Comparison of ENCODE assay signal across 25 mouse cellular contexts in genomic region chr13:57169621-57170020, GRCm38 (mm10).
DNase-seq lines count a peak whose midpoint lies in the region; ATAC-seq lines count a peak whose summit lies in the region.
"Had no signal": no experiment of that assay in that cellular context is flagged by ENCODE, and none has a peak within 500 bp of the region (broad histone marks: within the 10 kb centered on the region; RNA-seq: fewer than 3 reads in every experiment).

No protein-coding gene starts in this region.

- H3K36me3 ChIP-seq in heart, embryonic 11.5 days (ENCODE audit: control insufficient read depth, insufficient read depth, low read length): no peaks in the 10 kb centered on the region
- H3K36me3 ChIP-seq: embryonic facial prominence, embryonic 13.5 days; intestine, embryonic 15.5 days; limb, embryonic 13.5 days; liver, embryonic 12.5 days; midbrain, embryonic 12.5 days; neural tube, embryonic 15.5 days; stomach, embryonic 15.5 days had no signal

- H3K4me3 ChIP-seq in heart, embryonic 11.5 days (ENCODE audit: low read depth, low read length): no peak overlapping the region
- H3K4me3 ChIP-seq: embryonic facial prominence, embryonic 13.5 days; erythroblast, embryonic 14.5 days; forebrain, embryonic 13.5 days; intestine, embryonic 15.5 days; limb, embryonic 13.5 days; liver, embryonic 12.5 days; midbrain, embryonic 12.5 days; neural tube, embryonic 15.5 days; stomach, embryonic 15.5 days had no signal

- no peak overlapping the region for H3K9ac ChIP-seq in heart, embryonic 11.5 days (ENCODE audit: low read depth, low read length)
- H3K9ac ChIP-seq: embryonic facial prominence, embryonic 13.5 days; forebrain, embryonic 13.5 days; intestine, embryonic 15.5 days; limb, embryonic 13.5 days; liver, embryonic 12.5 days; midbrain, embryonic 12.5 days; neural tube, embryonic 15.5 days; stomach, embryonic 15.5 days had no signal

- no peaks in the 10 kb centered on the region for H3K4me1 ChIP-seq in heart, embryonic 11.5 days (ENCODE audit: control insufficient read depth, insufficient read depth, low read length)
- H3K4me1 ChIP-seq: embryonic facial prominence, embryonic 13.5 days; forebrain, embryonic 13.5 days; intestine, embryonic 15.5 days; limb, embryonic 13.5 days; liver, embryonic 12.5 days; midbrain, embryonic 12.5 days; neural tube, embryonic 15.5 days; stomach, embryonic 15.5 days had no signal

- H3K9me3 ChIP-seq in heart, embryonic 11.5 days (replicated peaks; ENCODE audit: control insufficient read depth, low read length): no peaks in the 10 kb centered on the region
- H3K9me3 ChIP-seq: embryonic facial prominence, embryonic 13.5 days; forebrain, embryonic 13.5 days; intestine, embryonic 15.5 days; limb, embryonic 13.5 days; liver, embryonic 12.5 days; midbrain, embryonic 12.5 days; neural tube, embryonic 15.5 days; stomach, embryonic 15.5 days had no signal

- WGBS in heart, embryonic 11.5 days (ENCODE audit: insufficient replicate concordance): 83% methylated on average over 2 of the region's 2 CpGs

- no peak overlapping the region for H3K27ac ChIP-seq in heart, embryonic 11.5 days (ENCODE audit: low read depth, low read length)
- H3K27ac ChIP-seq: embryonic facial prominence, embryonic 13.5 days; forebrain, embryonic 13.5 days; intestine, embryonic 15.5 days; limb, embryonic 13.5 days; liver, embryonic 12.5 days; midbrain, embryonic 12.5 days; neural tube, embryonic 15.5 days; stomach, embryonic 15.5 days had no signal

- H3K4me2 ChIP-seq in heart, embryonic 11.5 days: no peak overlapping the region
- H3K4me2 ChIP-seq: embryonic facial prominence, embryonic 13.5 days; forebrain, embryonic 13.5 days; intestine, embryonic 15.5 days; limb, embryonic 13.5 days; liver, embryonic 12.5 days; midbrain, embryonic 12.5 days; neural tube, embryonic 15.5 days; stomach, embryonic 15.5 days had no signal

- peak; percentile 16 to 34 for DNase-seq in layer of hippocampus, adult 18-20 months (ENCODE audit: low spot score in 2 of 2)
- no peak for DNase-seq in layer of hippocampus, postnatal 14 days (ENCODE audit: low spot score in 2 of 2)
- DNase-seq in cerebellum, adult 18-20 months: peak; percentile 65 to 70
- DNase-seq in cerebellum, adult 9-11 months: peak; percentile 74
- DNase-seq in embryo, embryonic 11 days: no peak
- DNase-seq: adrenal gland, adult 8-10 months; gastrocnemius, postnatal 25 days; heart, postnatal 4 days; kidney, postnatal 25 days; lung, adult 18-20 months; lung, postnatal 14 days; right cerebral cortex, adult 18-20 months; thymus, postnatal 25 days had no signal

- H3K27me3 ChIP-seq in heart, embryonic 11.5 days (ENCODE audit: control insufficient read depth, insufficient read depth, low read length): no peaks in the 10 kb centered on the region
- H3K27me3 ChIP-seq: embryonic facial prominence, embryonic 13.5 days; forebrain, embryonic 13.5 days; intestine, embryonic 15.5 days; limb, embryonic 13.5 days; liver, embryonic 12.5 days; neural tube, embryonic 15.5 days; stomach, embryonic 15.5 days had no signal

- ATAC-seq in megakaryocyte progenitor cell, adult 5-6 weeks (replicated peaks; ENCODE audit: poor library complexity): no peak
- no peak for ATAC-seq in heart, embryonic 11.5 days (replicated peaks; ENCODE audit: insufficient number of reproducible peaks, low FRiP score, low TSS enrichment)
- ATAC-seq: forebrain, embryonic 13.5 days; hindbrain, embryonic 16.5 days; intestine, embryonic 15.5 days; liver, embryonic 12.5 days had no signal

Comparison
In these comparisons a context has a peak if more than half of its experiments do, and no peak if none do; other contexts are left out.
1. DNase-seq: peak in layer of hippocampus, adult 18-20 months (2 of 2), cerebellum, adult 18-20 months (2 of 2) and cerebellum, adult 9-11 months (single experiment); none in layer of hippocampus, postnatal 14 days (0 of 2) and embryo, embryonic 11 days (single experiment).